Mouse (Mus musculus) heart, adult 2 months (tissue): ENCODE results near the gene Gpr65. TPM values are rescaled to one million over a fixed set of nuclear protein-coding genes. Genes with fewer than 3 reads are reported as not detected.

Experiments
- DNase-seq, 2 experiments: peaks; one replicate each; pipeline ENCODE4 v3.0.0; 2021
- H3K27ac ChIP-seq: fragments of 200-600 bp; 2 replicates; pipeline ENCODE4 v1.8.1; 2022
- H3K27me3 ChIP-seq: fragments of 200-500 bp; 2 replicates; pipeline ENCODE4 v1.6.1; 2012; ENCODE audit warnings: mild to moderate bottlenecking, low read length, inconsistent platforms, mixed read lengths; ENCODE audit not compliant: control insufficient read depth, insufficient read depth
- H3K36me3 ChIP-seq: fragments of 200-500 bp; 2 replicates; pipeline ENCODE4 v1.6.1; 2012; ENCODE audit warnings: low read length, inconsistent platforms; ENCODE audit not compliant: control insufficient read depth, insufficient read depth
- H3K4me1 ChIP-seq: fragments of 200-500 bp; 2 replicates; pipeline ENCODE4 v1.6.1; 2011; ENCODE audit warnings: low read length; ENCODE audit not compliant: control insufficient read depth, insufficient read depth
- H3K4me3 ChIP-seq: fragments of 200-600 bp; 2 replicates; pipeline ENCODE4 v1.8.1; 2022
- H3K79me2 ChIP-seq: fragments of 200-500 bp; replicated peaks from 2 replicates; pipeline ENCODE4 v1.6.1; 2012; ENCODE audit warnings: mild to moderate bottlenecking, inconsistent platforms, low read length, moderate library complexity, mixed read lengths; ENCODE audit not compliant: control insufficient read depth, insufficient read depth
- H3K9ac ChIP-seq: fragments of 200-500 bp; 2 replicates; pipeline ENCODE4 v1.6.1; 2012; ENCODE audit warnings: low read depth, mild to moderate bottlenecking, control low read depth, inconsistent platforms, low read length, mixed read lengths
- CTCF ChIP-seq: fragments of 200-600 bp; IDR thresholded peaks from 2 replicates; pipeline ENCODE4 v1.8.1; 2022; ENCODE audit warnings: antibody characterized with exemption, mild to moderate bottlenecking, moderate library complexity
- EP300 ChIP-seq: fragments of 200-500 bp; IDR thresholded peaks from 2 replicates; pipeline ENCODE4 v1.6.1; 2011; ENCODE audit warnings: low read depth, low read length, control low read depth; ENCODE audit not compliant: insufficient read depth
- POLR2A ChIP-seq: fragments of 200-500 bp; IDR thresholded peaks from 2 replicates; pipeline ENCODE4 v1.6.1; 2011; ENCODE audit warnings: mild to moderate bottlenecking, low read depth, low read length, control low read depth; ENCODE audit not compliant: insufficient read depth
- WGBS: fragments of 180-500 bp; shearing (Covaris S2); methylation state at CpG from one replicate; pipeline ENCODE4 v1.1.7; 2018; 5-methylcytosine and 5-hydroxymethylcytosine counted together
- intact Hi-C: fragments of 180-260 bp; cut with DNase I; formaldehyde crosslinking; loops from one replicate; pipeline ENCODE4 v1.15.1; 2025
- polyA plus RNA-seq: library from polyadenylated mRNA; depleted of rRNA; stranded (reverse); fragments of >200 nt; gene quantifications from 2 replicates; pipeline ENCODE4 v1.2.3, GENCODE M21; 2012
- total RNA-seq, 2 experiments: library from RNA; stranded (reverse); gene quantifications; 2 replicates each; pipeline ENCODE4 v1.2.3; 2021

Gpr65 gene
- total and polyA plus RNA-seq, 3 experiments: 0.52 to 0.84 (median 0.64) TPM

DNA sequence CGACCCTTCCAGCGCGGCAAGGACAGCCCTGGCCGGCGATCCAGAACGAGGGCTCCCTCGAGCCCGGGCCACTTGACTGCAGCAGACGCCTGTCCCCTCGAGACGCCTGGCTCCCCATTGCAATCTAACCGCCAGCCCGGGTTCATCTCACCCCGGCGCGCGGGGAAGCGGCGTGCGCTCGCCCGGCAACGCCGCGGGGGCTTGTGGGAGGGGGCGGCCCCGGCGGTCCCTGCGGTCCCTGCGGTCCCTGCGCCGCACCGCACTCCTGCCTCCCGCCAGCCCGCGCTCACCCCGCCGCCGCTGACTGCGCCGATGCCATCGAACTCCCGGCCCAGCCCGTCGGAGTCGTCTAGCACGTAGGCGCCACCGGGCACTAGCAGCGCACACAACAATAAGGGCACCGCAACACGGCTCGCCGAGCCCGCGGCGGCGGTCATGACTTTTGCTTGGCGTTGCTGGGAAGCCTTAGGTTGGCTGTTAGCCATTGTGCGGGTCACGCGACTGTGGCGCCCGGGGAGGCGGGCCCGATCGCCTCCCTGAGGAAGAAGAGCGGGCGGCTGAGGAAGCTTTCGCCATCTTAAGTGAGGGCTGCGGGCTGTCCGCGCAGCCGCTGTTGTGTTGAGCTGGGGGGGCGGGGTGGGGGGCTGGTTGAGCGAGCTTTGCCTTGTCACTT, 9.5 kb upstream of the Gpr65 start, which contains the start of gene Galc:
TSS of gene Galc (minus strand) at position 615 of the 673 bp plus-strand sequence.
- Histone ChIP-seq H3K4me3 (peak within 1 kb of the TSS; percentile 74), H3K4me1 (no peaks in the 10 kb centered on the region), H3K27ac (peak within 1 kb of the TSS; percentile 91), H3K9ac (peak within 1 kb of the TSS; percentile 97), H3K79me2 (no peaks in the 10 kb centered on the region), H3K27me3 (no peaks in the 10 kb centered on the region), H3K36me3 (no peaks in the 10 kb centered on the region)
- under 1% methylated on average over 76 of the region's 76 CpGs for WGBS
- peak; percentile 93 to 94 for DNase-seq
- intact Hi-C loops: no loop called here
- TF ChIP-seq CTCF (no peak), POLR2A (peak; percentile 41; the same call in 1 of the 2 replicates)

DNA sequence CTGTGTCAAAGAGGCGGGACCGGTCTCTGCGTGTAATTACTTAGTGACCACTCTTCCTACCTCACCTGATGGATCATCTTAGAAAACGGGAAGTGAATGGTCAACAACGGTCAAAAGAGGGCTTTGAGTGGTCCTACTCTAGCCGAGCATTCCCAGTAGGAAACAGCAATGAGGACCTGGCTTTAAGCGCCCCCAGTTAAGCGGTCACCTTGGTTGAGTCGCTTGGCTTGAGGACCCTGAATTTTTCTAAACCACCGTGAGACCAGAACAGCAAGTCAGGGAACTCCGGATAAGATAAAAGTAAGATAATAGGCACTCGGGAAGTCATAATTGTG, 8.9 kb upstream of the Gpr65 start:
- Histone ChIP-seq H3K4me1 (no peaks in the 10 kb centered on the region), H3K4me3 (peak overlapping the region; percentile 74), H3K27ac (peak overlapping the region; percentile 91), H3K27me3 (no peaks in the 10 kb centered on the region), H3K9ac (peak overlapping the region; percentile 64), H3K79me2 (no peaks in the 10 kb centered on the region), H3K36me3 (no peaks in the 10 kb centered on the region)
- DNase-seq: no peak
- WGBS: under 1% methylated on average over 12 of the region's 12 CpGs
- no peak for TF ChIP-seq EP300
- TF ChIP-seq CTCF: no peak
- intact Hi-C loops: no loop called here

GRCm38 (mm10) chr12:98265697-98266096, 2.7 kb upstream of the Gpr65 start:
- Histone ChIP-seq H3K9ac (no peak overlapping the region), H3K27me3 (no peaks in the 10 kb centered on the region), H3K4me3 (no peak overlapping the region), H3K36me3 (no peaks in the 10 kb centered on the region), H3K79me2 (no peaks in the 10 kb centered on the region), H3K4me1 (no peaks in the 10 kb centered on the region; the same call in 1 of the 2 replicates), H3K27ac (no peak overlapping the region)
- no peak for DNase-seq
- intact Hi-C loops: no loop called here
- TF ChIP-seq POLR2A: no peak
- no peak for TF ChIP-seq EP300
- no peak for TF ChIP-seq CTCF
- WGBS: 77% methylated on average over 9 of the region's 9 CpGs

GRCm38 (mm10) chr12:98269791-98270745, 1.6 kb downstream of the Gpr65 start:
- TF ChIP-seq POLR2A (no peak), EP300 (no peak), CTCF (no peak)
- Histone ChIP-seq H3K4me3 (no peak overlapping the region), H3K27ac (no peak overlapping the region), H3K9ac (no peak overlapping the region), H3K79me2 (no peaks in the 10 kb centered on the region), H3K36me3 (no peaks in the 10 kb centered on the region), H3K27me3 (no peaks in the 10 kb centered on the region), H3K4me1 (no peaks in the 10 kb centered on the region; the same call in 1 of the 2 replicates)
- 47% methylated on average over 17 of the region's 17 CpGs for WGBS
- intact Hi-C loops: no loop called here
- DNase-seq: no peak

DNA sequence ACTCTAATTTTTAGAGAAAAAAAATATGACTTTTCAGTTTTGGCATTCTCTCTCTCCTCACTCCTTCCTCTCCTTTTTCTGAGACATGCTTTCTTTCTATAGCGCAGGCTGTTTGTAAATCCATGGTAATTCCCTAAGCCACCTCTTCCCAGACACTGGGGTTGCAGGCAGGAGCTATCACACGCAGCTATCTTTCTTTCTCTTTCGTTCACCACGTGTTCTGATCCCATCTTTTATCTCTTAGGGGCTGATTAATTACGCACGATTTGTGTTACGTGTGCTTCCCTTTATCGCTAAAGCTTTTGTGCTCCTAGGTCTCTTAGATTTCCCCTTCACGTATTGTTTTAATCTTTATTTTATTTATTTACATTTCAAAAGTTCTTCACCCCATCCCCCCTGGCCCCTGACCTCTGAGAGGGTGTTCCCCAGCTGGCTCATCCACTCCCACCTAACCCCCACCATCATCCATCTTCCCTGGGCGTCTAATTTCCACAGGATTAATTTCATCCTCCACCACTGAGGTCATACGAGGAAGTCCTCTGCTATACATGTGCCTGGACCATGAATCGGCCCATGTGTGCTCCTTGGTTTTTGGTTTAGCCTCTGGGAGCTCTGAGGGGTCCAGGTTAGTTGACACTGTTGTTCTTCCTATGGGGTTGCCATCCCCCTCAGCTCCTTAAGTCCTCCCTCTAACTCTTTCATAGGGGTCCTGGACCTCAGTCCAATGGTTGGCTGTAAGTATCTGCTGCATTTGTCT, 2.6 kb downstream of the Gpr65 start:
- DNase-seq: no peak
- WGBS: 57% methylated on average over 12 of the region's 12 CpGs
- no peak overlapping the region for H3K4me3 ChIP-seq
- H3K36me3 ChIP-seq: no peaks in the 10 kb centered on the region
- H3K9ac ChIP-seq: no peak overlapping the region
- H3K27ac ChIP-seq: no peak overlapping the region
- TF ChIP-seq CTCF (no peak), POLR2A (no peak), EP300 (no peak)
- intact Hi-C loops: no loop called here
- no peaks in the 10 kb centered on the region for H3K27me3 ChIP-seq
- H3K79me2 ChIP-seq: no peaks in the 10 kb centered on the region
- no peaks in the 10 kb centered on the region; the same call in 1 of the 2 replicates for H3K4me1 ChIP-seq
